Mouse (Mus musculus): ENCODE measurements at regions not wholly inside any gene's neighbourhood (a gene's known extent, or its start where the extent isn't known, plus 50 kb on each side); places are given as distances from the start of the nearest gene placed in this dataset.

- no peak for TF ChIP-seq POU5F1 (IDR thresholded peaks at IDR 0.05; ENCODE audit: borderline replicate concordance, low read length)
- no peak for TF ChIP-seq CTCF (conservative IDR thresholded peaks at IDR 0.05; ENCODE audit: low read length)
- TF ChIP-seq NANOG (IDR thresholded peaks at IDR 0.05; ENCODE audit: borderline replicate concordance, low read length): no peak
Observed at GRCm38 (mm10) chr8:34755480-34755879, 643.9 kb upstream of the Gm10131 start.

Data from E14TG2a.4 (cell line).